Mouse (Mus musculus): ENCODE results near the gene Mrpl1. TPM values are rescaled to one million over a fixed set of nuclear protein-coding genes. Genes with fewer than 3 reads are reported as not detected.

Gene Mrpl1
- total RNA-seq, 1 experiment: 27.9 TPM

GRCm38 (mm10) chr5:96170443-96170842 lies 38.9 kb upstream of the Mrpl1 start:
- Histone ChIP-seq H3K36me3 (ENCODE audit: control insufficient read depth, insufficient read depth, low read length, poor library complexity, severe bottlenecking) (no peaks in the 10 kb centered on the region), H3K27ac (ENCODE audit: insufficient read depth, low read depth, low read length, poor library complexity, severe bottlenecking) (no peak overlapping the region), H3K4me3 (ENCODE audit: insufficient read depth in 1 of 2, low read depth in 1 of 2, low read length in 2 of 2, poor library complexity in 1 of 2, severe bottlenecking in 1 of 2) (no peak overlapping the region), H3K9ac (ENCODE audit: insufficient read depth, low read depth, low read length, poor library complexity, severe bottlenecking) (no peak overlapping the region), H3K9me3 (ENCODE audit: control insufficient read depth, insufficient read depth, low read depth, low read length) (no peaks in the 10 kb centered on the region), H3K4me1 (ENCODE audit: control insufficient read depth in 2 of 2, insufficient read depth in 2 of 2, low read length in 2 of 2, poor library complexity in 1 of 2) (no peaks in the 10 kb centered on the region)
- no peak for DNase-seq (ENCODE audit: low read depth, low spot score)
- in situ Hi-C loops (cut with MboI; ENCODE audit: low sequenced_read_pairs in 2 of 2, unreplicated experiment in 2 of 2): no loop called here
- no peak for TF ChIP-seq ZNF384 (IDR thresholded peaks at IDR 0.05; ENCODE audit: low read depth, low read length)
- TF ChIP-seq MAFK (IDR thresholded peaks at IDR 0.05; ENCODE audit: insufficient read depth, low read depth, low read length): no peak
- no peak for TF ChIP-seq ZC3H11A (IDR thresholded peaks at IDR 0.05; ENCODE audit: borderline replicate concordance, low read depth, low read length)
- TF ChIP-seq CHD2 (IDR thresholded peaks at IDR 0.05; ENCODE audit: low read depth, low read length): no peak
- no peak for TF ChIP-seq HCFC1 (IDR thresholded peaks at IDR 0.05; ENCODE audit: borderline replicate concordance, insufficient read depth, low read length)

- DNase-seq (ENCODE audit: low read depth, low spot score): no peak
- TF ChIP-seq ZNF384 (IDR thresholded peaks at IDR 0.05; ENCODE audit: low read depth, low read length) (no peak), MAFK (IDR thresholded peaks at IDR 0.05; ENCODE audit: insufficient read depth, low read depth, low read length) (no peak), HCFC1 (IDR thresholded peaks at IDR 0.05; ENCODE audit: borderline replicate concordance, insufficient read depth, low read length) (no peak), CHD2 (IDR thresholded peaks at IDR 0.05; ENCODE audit: low read depth, low read length) (no peak), ZC3H11A (IDR thresholded peaks at IDR 0.05; ENCODE audit: borderline replicate concordance, low read depth, low read length) (no peak)
- H3K9ac ChIP-seq (ENCODE audit: insufficient read depth, low read depth, low read length, poor library complexity, severe bottlenecking): no peak overlapping the region
- in situ Hi-C loops (cut with MboI; ENCODE audit: low sequenced_read_pairs in 2 of 2, unreplicated experiment in 2 of 2): no loop called here
- H3K4me3 ChIP-seq (ENCODE audit: insufficient read depth in 1 of 2, low read depth in 1 of 2, low read length in 2 of 2, poor library complexity in 1 of 2, severe bottlenecking in 1 of 2): no peak overlapping the region
- no peaks in the 10 kb centered on the region for H3K4me1 ChIP-seq (ENCODE audit: control insufficient read depth in 2 of 2, insufficient read depth in 2 of 2, low read length in 2 of 2, poor library complexity in 1 of 2)
- no peaks in the 10 kb centered on the region for H3K36me3 ChIP-seq (ENCODE audit: control insufficient read depth, insufficient read depth, low read length, poor library complexity, severe bottlenecking)
- H3K27ac ChIP-seq (ENCODE audit: insufficient read depth, low read depth, low read length, poor library complexity, severe bottlenecking): no peak overlapping the region
- H3K9me3 ChIP-seq (ENCODE audit: control insufficient read depth, insufficient read depth, low read depth, low read length): no peaks in the 10 kb centered on the region
Measured at GRCm38 (mm10) chr5:96171765-96172164, 37.5 kb upstream of the Mrpl1 start.

GRCm38 (mm10) chr5:96176121-96176520 lies 33.2 kb upstream of the Mrpl1 start:
- in situ Hi-C loops (cut with MboI; ENCODE audit: low sequenced_read_pairs in 2 of 2, unreplicated experiment in 2 of 2): no loop called here
- DNase-seq (ENCODE audit: low read depth, low spot score): no peak
- H3K4me3 ChIP-seq (ENCODE audit: insufficient read depth in 1 of 2, low read depth in 1 of 2, low read length in 2 of 2, poor library complexity in 1 of 2, severe bottlenecking in 1 of 2): no peak overlapping the region

DNA sequence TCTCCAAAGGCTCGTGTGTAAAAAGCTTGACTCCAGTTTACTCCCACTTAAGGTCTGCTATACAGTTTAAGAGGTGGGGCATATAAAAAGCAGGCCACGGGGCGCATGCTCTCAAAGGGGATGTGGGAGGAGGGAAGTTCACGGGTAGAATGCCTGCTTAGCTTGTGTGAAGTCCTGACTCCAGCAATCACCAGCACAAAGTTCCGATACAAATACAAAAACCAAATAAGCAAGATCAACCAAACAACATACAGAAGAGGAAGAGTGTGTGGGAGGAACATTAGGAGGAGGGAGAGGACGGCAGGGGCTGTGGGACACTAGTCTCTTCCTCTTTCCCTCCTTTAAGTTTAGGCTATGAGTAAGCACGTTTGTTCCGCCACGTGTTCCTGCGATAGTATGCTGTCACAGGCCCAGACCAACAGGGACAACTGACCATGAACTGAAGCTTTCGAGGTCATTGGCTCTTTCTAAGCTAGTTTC lies 32.4 kb upstream of the Mrpl1 start:
- no peaks in the 10 kb centered on the region for H3K9me3 ChIP-seq (ENCODE audit: control insufficient read depth, insufficient read depth, low read depth, low read length)
- H3K27ac ChIP-seq (ENCODE audit: insufficient read depth, low read depth, low read length, poor library complexity, severe bottlenecking): no peak overlapping the region
- no peak overlapping the region for H3K4me3 ChIP-seq (ENCODE audit: insufficient read depth in 1 of 2, low read depth in 1 of 2, low read length in 2 of 2, poor library complexity in 1 of 2, severe bottlenecking in 1 of 2)
- no peak for TF ChIP-seq ZNF384 (IDR thresholded peaks at IDR 0.05; ENCODE audit: low read depth, low read length)
- no peak for TF ChIP-seq MAFK (IDR thresholded peaks at IDR 0.05; ENCODE audit: insufficient read depth, low read depth, low read length)
- no peak for TF ChIP-seq ZC3H11A (IDR thresholded peaks at IDR 0.05; ENCODE audit: borderline replicate concordance, low read depth, low read length)
- TF ChIP-seq HCFC1 (IDR thresholded peaks at IDR 0.05; ENCODE audit: borderline replicate concordance, insufficient read depth, low read length): no peak
- no peak for TF ChIP-seq CHD2 (IDR thresholded peaks at IDR 0.05; ENCODE audit: low read depth, low read length)
- H3K4me1 ChIP-seq (ENCODE audit: control insufficient read depth in 2 of 2, insufficient read depth in 2 of 2, low read length in 2 of 2, poor library complexity in 1 of 2): no peaks in the 10 kb centered on the region
- H3K9ac ChIP-seq (ENCODE audit: insufficient read depth, low read depth, low read length, poor library complexity, severe bottlenecking): no peak overlapping the region
- no peak for DNase-seq (ENCODE audit: low read depth, low spot score)
- H3K36me3 ChIP-seq (ENCODE audit: control insufficient read depth, insufficient read depth, low read length, poor library complexity, severe bottlenecking): no peaks in the 10 kb centered on the region
- in situ Hi-C loops (cut with MboI; ENCODE audit: low sequenced_read_pairs in 2 of 2, unreplicated experiment in 2 of 2): no loop called here

More at GRCm38 (mm10) chr5:96176121-96176520, 33.2 kb upstream of the Mrpl1 start:
- Histone ChIP-seq H3K9me3 (ENCODE audit: control insufficient read depth, insufficient read depth, low read depth, low read length) (no peaks in the 10 kb centered on the region), H3K4me1 (ENCODE audit: control insufficient read depth in 2 of 2, insufficient read depth in 2 of 2, low read length in 2 of 2, poor library complexity in 1 of 2) (no peaks in the 10 kb centered on the region), H3K27ac (ENCODE audit: insufficient read depth, low read depth, low read length, poor library complexity, severe bottlenecking) (no peak overlapping the region), H3K9ac (ENCODE audit: insufficient read depth, low read depth, low read length, poor library complexity, severe bottlenecking) (no peak overlapping the region), H3K36me3 (ENCODE audit: control insufficient read depth, insufficient read depth, low read length, poor library complexity, severe bottlenecking) (no peaks in the 10 kb centered on the region)
- no peak for TF ChIP-seq HCFC1 (IDR thresholded peaks at IDR 0.05; ENCODE audit: borderline replicate concordance, insufficient read depth, low read length)
- TF ChIP-seq ZNF384 (IDR thresholded peaks at IDR 0.05; ENCODE audit: low read depth, low read length): no peak
- no peak for TF ChIP-seq ZC3H11A (IDR thresholded peaks at IDR 0.05; ENCODE audit: borderline replicate concordance, low read depth, low read length)
- TF ChIP-seq CHD2 (IDR thresholded peaks at IDR 0.05; ENCODE audit: low read depth, low read length): no peak
- no peak for TF ChIP-seq MAFK (IDR thresholded peaks at IDR 0.05; ENCODE audit: insufficient read depth, low read depth, low read length)

GRCm38 (mm10) chr5:96183211-96183610 lies 26.1 kb upstream of the Mrpl1 start:
- Histone ChIP-seq H3K4me1 (ENCODE audit: control insufficient read depth in 2 of 2, insufficient read depth in 2 of 2, low read length in 2 of 2, poor library complexity in 1 of 2) (no peaks in the 10 kb centered on the region), H3K27ac (ENCODE audit: insufficient read depth, low read depth, low read length, poor library complexity, severe bottlenecking) (no peak overlapping the region; the same call in 1 of the 2 replicates), H3K9me3 (ENCODE audit: control insufficient read depth, insufficient read depth, low read depth, low read length) (no peaks in the 10 kb centered on the region), H3K36me3 (ENCODE audit: control insufficient read depth, insufficient read depth, low read length, poor library complexity, severe bottlenecking) (no peaks in the 10 kb centered on the region), H3K9ac (ENCODE audit: insufficient read depth, low read depth, low read length, poor library complexity, severe bottlenecking) (no peak overlapping the region), H3K4me3 (ENCODE audit: insufficient read depth in 1 of 2, low read depth in 1 of 2, low read length in 2 of 2, poor library complexity in 1 of 2, severe bottlenecking in 1 of 2) (no peak overlapping the region)
- in situ Hi-C loops (cut with MboI; ENCODE audit: low sequenced_read_pairs in 2 of 2, unreplicated experiment in 2 of 2): no loop called here
- no peak for DNase-seq (ENCODE audit: low read depth, low spot score)
- TF ChIP-seq HCFC1 (IDR thresholded peaks at IDR 0.05; ENCODE audit: borderline replicate concordance, insufficient read depth, low read length) (no peak), ZNF384 (IDR thresholded peaks at IDR 0.05; ENCODE audit: low read depth, low read length) (no peak), CHD2 (IDR thresholded peaks at IDR 0.05; ENCODE audit: low read depth, low read length) (no peak), ZC3H11A (IDR thresholded peaks at IDR 0.05; ENCODE audit: borderline replicate concordance, low read depth, low read length) (no peak), MAFK (IDR thresholded peaks at IDR 0.05; ENCODE audit: insufficient read depth, low read depth, low read length) (no peak)
